Mouse (Mus musculus) left cerebral cortex, adult 18-20 months (tissue): ENCODE data around the gene Ptbp2. TPM values are rescaled to one million over a fixed set of nuclear protein-coding genes. Genes with fewer than 3 reads are reported as not detected.

Source experiments
- DNase-seq, 2 experiments: peaks; one replicate each; pipeline ENCODE4 v3.0.0; 2021 to 2022; ENCODE audit warnings: low spot score in 2 of 2, mixed read lengths in 1 of 2
- microRNA-seq, 2 experiments: library from miRNA; unstranded; fragments of <30 nt; microRNA quantifications; one replicate each; pipeline ENCODE4 v1.2.0; 2021
- total RNA-seq, 2 experiments: library from RNA; stranded (reverse); gene quantifications; 2 replicates each; pipeline ENCODE4 v1.2.3; 2021

The Ptbp2 gene
- total RNA-seq, 2 experiments from 2014 or later = 111 to 113 TPM

DNA sequence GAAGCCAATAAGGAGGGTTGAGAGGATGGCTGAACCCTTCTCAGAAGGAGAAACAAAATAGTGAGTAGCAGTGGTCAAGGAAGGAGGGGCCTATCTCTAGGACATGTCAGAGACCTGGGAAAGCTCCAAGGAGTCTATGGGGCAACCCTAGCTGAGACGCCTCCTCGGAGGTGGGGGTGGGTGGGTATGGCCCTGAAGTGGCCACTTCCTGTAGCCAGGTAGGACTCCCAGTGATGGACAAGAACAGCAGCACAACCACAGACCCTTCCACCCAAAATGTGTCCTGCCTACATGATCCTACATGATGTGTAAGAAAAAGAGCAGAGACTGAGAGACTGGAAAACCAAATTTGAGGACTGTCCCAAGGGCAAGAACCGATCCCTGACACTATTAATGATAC is 72.8 kb downstream of the Ptbp2 start:
- no peak for DNase-seq

DNA sequence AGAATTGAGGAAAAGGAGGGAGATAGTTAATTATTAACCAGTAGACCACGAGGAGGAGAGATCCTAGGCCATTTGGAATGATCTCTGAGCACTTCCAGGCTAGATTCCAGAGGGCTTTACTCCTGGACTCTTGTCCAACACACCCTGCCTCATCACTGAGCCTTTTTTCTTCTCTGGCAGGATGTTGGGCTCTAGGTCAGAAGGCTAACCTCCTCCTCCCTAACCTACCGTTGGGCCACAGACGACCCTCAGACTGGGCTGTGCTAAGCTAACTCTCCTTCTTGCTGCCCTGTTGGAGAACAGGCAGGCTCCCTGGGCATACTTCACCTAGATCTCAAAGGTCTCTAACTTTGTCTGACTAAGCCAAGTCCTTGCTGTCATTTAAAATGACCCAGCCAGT is 82.8 kb downstream of the Ptbp2 start:
- no peak for DNase-seq

DNA sequence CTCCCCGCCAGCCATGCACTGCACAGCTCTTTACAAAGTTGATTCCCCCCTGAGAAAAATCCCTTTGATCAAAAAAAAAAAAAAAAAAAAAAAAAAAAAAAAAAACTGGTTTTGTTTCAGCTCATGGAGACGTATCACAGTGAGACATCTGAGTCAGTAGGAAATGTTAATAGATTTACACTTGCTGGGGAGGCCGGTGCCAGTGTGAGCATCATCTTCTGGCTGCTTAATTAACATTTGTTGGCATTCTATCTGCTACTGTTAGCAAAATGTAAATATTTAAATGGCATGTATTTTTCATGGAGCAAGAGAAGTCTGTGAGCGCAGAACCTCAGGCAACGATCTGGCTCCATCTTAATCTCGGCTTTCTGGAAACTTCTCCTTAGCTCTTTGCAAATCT is 99.5 kb downstream of the Ptbp2 start:
- DNase-seq = no peak

Small RNA genes lying within 50 kb of the gene (microRNA-seq; reads per million reads assigned to microRNA genes)
- gene Gm24744 = 0 reads per million in 2 experiments
